Mouse (Mus musculus): Measurements from ENCODE around the gene Atoh8.

DNA sequence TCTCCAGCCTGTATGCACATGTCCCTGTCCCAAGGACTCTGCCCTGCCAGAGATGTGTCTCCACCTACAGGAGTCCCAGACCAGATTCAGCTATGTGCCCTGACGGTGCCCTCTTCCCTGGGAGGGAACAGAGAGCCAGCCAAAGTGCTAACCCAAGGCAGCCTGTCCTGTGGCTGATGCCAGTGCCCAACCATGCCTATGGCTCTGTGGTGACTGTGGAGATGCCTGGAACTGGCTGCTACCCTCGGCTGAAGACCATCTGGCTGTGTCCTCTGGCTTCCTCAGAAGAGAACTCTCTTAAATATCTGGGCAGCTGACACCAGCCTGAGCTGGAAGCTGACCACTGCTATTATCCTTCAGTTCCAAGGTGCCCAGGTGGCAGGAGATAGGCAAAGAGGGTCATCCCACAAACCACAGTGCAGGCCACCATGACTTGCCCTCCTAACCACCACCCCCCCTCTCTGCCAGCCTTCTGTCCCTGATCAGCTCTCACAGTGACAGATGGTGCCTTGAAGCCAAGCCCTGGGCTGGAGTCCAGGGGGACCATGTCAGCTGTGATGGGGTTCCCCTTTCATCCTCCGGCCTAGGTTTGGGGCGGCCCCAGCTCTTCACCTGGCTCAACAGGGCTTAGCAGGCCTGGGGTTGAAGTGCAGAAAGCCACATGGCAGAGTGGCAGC, 18.7 kb upstream of the Atoh8 start:
- no peak for TF ChIP-seq CTCF (IDR thresholded peaks at IDR 0.05; ENCODE audit: borderline replicate concordance, extremely low read depth, insufficient read depth, insufficient read length)
- TF ChIP-seq POLR2A (IDR thresholded peaks at IDR 0.05; ENCODE audit: borderline replicate concordance, extremely low read depth, insufficient read depth, insufficient read length, poor library complexity, severe bottlenecking) = no peak
